Comparison of ENCODE assay signal across 8 mouse cellular contexts in genomic region chr3:69479937-69480336, GRCm38 (mm10).
A peak's percentile ranks its signal among the peaks of the same experiment; 100 is the strongest.
DNase-seq lines count a peak whose midpoint lies in the region; ATAC-seq lines count a peak whose summit lies in the region.
"Had no signal": no experiment of that assay in that cellular context is flagged by ENCODE, and none has a peak within 500 bp of the region (broad histone marks: within the 10 kb centered on the region; RNA-seq: fewer than 3 reads in every experiment).

No protein-coding gene starts in this region.

- intact Hi-C loops in gastrocnemius, postnatal 14 days (cut with DNase I; ENCODE audit: low total_unique reads) = loop anchor here (5.0 to 10.0 kb wide), 2 partner anchors 225 to 228 kb away; no protein-coding TSS in a partner anchor

- no peaks in the 10 kb centered on the region for H3K27me3 ChIP-seq in midbrain, embryonic 14.5 days (ENCODE audit: control insufficient read depth, insufficient read depth, low read length)
- no peaks in the 10 kb centered on the region for H3K27me3 ChIP-seq in midbrain, embryonic 10.5 days (ENCODE audit: low read depth, poor library complexity, severe bottlenecking)
- H3K27me3 ChIP-seq in heart, embryonic 12.5 days (replicated peaks) = no peaks in the 10 kb centered on the region

- WGBS in midbrain, embryonic 14.5 days = 78% methylated on average over 3 of the region's 3 CpGs
- 91% methylated on average over 3 of the region's 3 CpGs for WGBS in midbrain, embryonic 10.5 days
- WGBS in heart, embryonic 12.5 days = 46% methylated on average over 3 of the region's 3 CpGs

- no peak overlapping the region for H3K4me3 ChIP-seq in midbrain, embryonic 14.5 days (replicated peaks; ENCODE audit: low read depth, low read length)
- H3K4me3 ChIP-seq in midbrain, embryonic 10.5 days = no peak overlapping the region
- H3K4me3 ChIP-seq in heart, embryonic 12.5 days = no peak overlapping the region

- H3K36me3 ChIP-seq in midbrain, embryonic 14.5 days (ENCODE audit: control insufficient read depth, insufficient read depth, low read length) = no peaks in the 10 kb centered on the region
- no peaks in the 10 kb centered on the region for H3K36me3 ChIP-seq in midbrain, embryonic 10.5 days
- H3K36me3 ChIP-seq in heart, embryonic 12.5 days = no peaks in the 10 kb centered on the region

- DNase-seq in gastrocnemius, adult 18-20 months (ENCODE audit: low spot score) = peak; percentile 15
- DNase-seq in gastrocnemius, postnatal 14 days = no peak
- DNase-seq in midbrain, embryonic 14.5 days = peak; percentile 44
- no peak for DNase-seq in midbrain, embryonic 10.5 days (ENCODE audit: low spot score)
- DNase-seq in skeletal muscle tissue, adult 2 months (ENCODE audit: low read depth, low spot score) = peak; percentile 25
- no peak for DNase-seq in right cerebral cortex, postnatal 25 days
- DNase-seq: thymus, adult 2 months had no signal

- no peak for ATAC-seq in midbrain, embryonic 14.5 days (ENCODE audit: low FRiP score, low TSS enrichment)
- peak; percentile 59; the same call in 1 of the 2 replicates for ATAC-seq in heart, embryonic 12.5 days (ENCODE audit: insufficient number of reproducible peaks, low FRiP score)

- H3K9me3 ChIP-seq in midbrain, embryonic 14.5 days (ENCODE audit: control insufficient read depth, low read length) = no peaks in the 10 kb centered on the region
- no peaks in the 10 kb centered on the region for H3K9me3 ChIP-seq in midbrain, embryonic 10.5 days (replicated peaks)
- no peaks in the 10 kb centered on the region for H3K9me3 ChIP-seq in heart, embryonic 12.5 days (replicated peaks)

- no peak overlapping the region for H3K27ac ChIP-seq in midbrain, embryonic 14.5 days (replicated peaks; ENCODE audit: low read depth, low read length)
- no peak overlapping the region for H3K27ac ChIP-seq in midbrain, embryonic 10.5 days (replicated peaks)
- H3K27ac ChIP-seq in heart, embryonic 12.5 days (ENCODE audit: poor library complexity, severe bottlenecking) = no peak overlapping the region

- H3K4me1 ChIP-seq in midbrain, embryonic 14.5 days (ENCODE audit: control insufficient read depth, insufficient read depth, low read length) = peaks cover 6% of the 10 kb centered on the region; the same call in 1 of the 2 replicates
- H3K4me1 ChIP-seq in midbrain, embryonic 10.5 days = peaks cover 15% of the 10 kb centered on the region
- H3K4me1 ChIP-seq in heart, embryonic 12.5 days (replicated peaks) = peaks cover 22% of the 10 kb centered on the region

- H3K9ac ChIP-seq in midbrain, embryonic 14.5 days (replicated peaks; ENCODE audit: low read length) = no peak overlapping the region
- no peak overlapping the region for H3K9ac ChIP-seq in heart, embryonic 12.5 days

- no peak overlapping the region for H3K4me2 ChIP-seq in midbrain, embryonic 14.5 days (ENCODE audit: low read length)
- no peak overlapping the region for H3K4me2 ChIP-seq in heart, embryonic 12.5 days

Comparison
In these comparisons a context has a peak if more than half of its experiments do, and no peak if none do; other contexts are left out.
1. DNase-seq: peak in gastrocnemius, adult 18-20 months (single experiment), midbrain, embryonic 14.5 days (single experiment) and skeletal muscle tissue, adult 2 months (single experiment); none in gastrocnemius, postnatal 14 days (single experiment), midbrain, embryonic 10.5 days (single experiment) and right cerebral cortex, postnatal 25 days (single experiment).